Mouse (Mus musculus) thymus, postnatal 0 days (tissue): ENCODE measurements around the gene Grasp. TPM values are rescaled to one million over a fixed set of nuclear protein-coding genes. Genes with fewer than 3 reads are reported as not detected.

Experiments
- DNase-seq: peaks from one replicate; pipeline ENCODE4 v3.0.0-alpha.2; 2015; ENCODE audit warnings: low spot score
- microRNA-seq: library from miRNA; unstranded; fragments of <30 nt; microRNA quantifications from one replicate; pipeline ENCODE4, GENCODE M21; 2016; ENCODE audit warnings: borderline number of aligned reads
- polyA plus RNA-seq: library from polyadenylated mRNA; unstranded; fragments of >200 nt; fragmentation: Nextera tagmentation; extraction: Ambion mirVana; gene quantifications from 2 replicates; pipeline ENCODE4 v1.2.1, GENCODE M21; 2015

Gene Grasp
- polyA plus RNA-seq, 1 experiment from 2014 or later = 1.2 TPM

GRCm38 (mm10) chr15:101270101-101270820 is 46.3 kb downstream of the Grasp start:
- no peak for DNase-seq

GRCm38 (mm10) chr15:101271107-101271506 is 47.1 kb downstream of the Grasp start:
- no peak for DNase-seq

GRCm38 (mm10) chr15:101271513-101271912 is 47.5 kb downstream of the Grasp start:
- DNase-seq = no peak

GRCm38 (mm10) chr15:101274380-101274779 is 50.4 kb downstream of the Grasp start:
- no peak for DNase-seq

- DNase-seq = no peak
These were observed 53.4 kb downstream of the Grasp start for GRCm38 (mm10) chr15:101277351-101277899.

GRCm38 (mm10) chr15:101278589-101278988 is 54.6 kb downstream of the Grasp start:
- DNase-seq = no peak

GRCm38 (mm10) chr15:101279430-101279999 is 55.5 kb downstream of the Grasp start:
- no peak for DNase-seq

Small RNAs within 50 kb of the gene (microRNA-seq; reads per million reads assigned to microRNA genes)
- gene Mir6962 = not detected

Other genes with a start within 250 kb of the Grasp start
- gene Gm47841, start 176.8 kb upstream of the Grasp start, polyA plus RNA-seq = not detected in 2 replicates
- gene Fignl2, start 145.6 kb upstream of the Grasp start, polyA plus RNA-seq = 0.04 TPM in 2 replicates
- gene Ankrd33, start 108.4 kb upstream of the Grasp start, polyA plus RNA-seq = not detected in 2 replicates
- 5.8 and 6.5 TPM in 2 replicates for gene Acvrl1, start 95.7 kb upstream of the Grasp start, polyA plus RNA-seq
- 3.9 and 4.6 TPM in 2 replicates for gene Acvr1b, start 50.1 kb upstream of the Grasp start, polyA plus RNA-seq
- 24.4 and 27.4 TPM in 2 replicates for gene Nr4a1, start 30.1 kb downstream of the Grasp start, polyA plus RNA-seq
- gene Atg101, start 60.1 kb downstream of the Grasp start, polyA plus RNA-seq = 95.1 and 103 TPM in 2 replicates
- 0.22 and 0.40 TPM in 2 replicates for gene 6030408B16Rik, start 69.0 kb downstream of the Grasp start, polyA plus RNA-seq
- 0.65 and 0.72 TPM in 2 replicates for gene Krt80, start 146.0 kb downstream of the Grasp start, polyA plus RNA-seq
- 84.1 and 92.4 TPM in 2 replicates for gene Krt7, start 186.9 kb downstream of the Grasp start, polyA plus RNA-seq
- 0.51 and 0.91 TPM in 2 replicates for gene Krt87, start 214.6 kb downstream of the Grasp start, polyA plus RNA-seq
- gene Krt88, start 223.6 kb downstream of the Grasp start, polyA plus RNA-seq = 0.28 TPM in 1 of 2 replicates, not detected in the other
- 0.47 and 0.48 TPM in 2 replicates for gene Krt81, start 239.6 kb downstream of the Grasp start, polyA plus RNA-seq
- gene Krt86, start 249.3 kb downstream of the Grasp start, polyA plus RNA-seq = 0.28 and 0.46 TPM in 2 replicates